Mouse (Mus musculus) olfactory bulb, adult 2 months (tissue): ENCODE results near the gene Vps35l.

ENCODE experiments used
- CTCF ChIP-seq: fragments of 200-500 bp; IDR thresholded peaks from 2 replicates; pipeline ENCODE4 v1.5.1; 2012; ENCODE audit warnings: low read depth, mild to moderate bottlenecking, low read length, moderate library complexity; ENCODE audit not compliant: insufficient read depth
- POLR2A ChIP-seq: fragments of 200-500 bp; IDR thresholded peaks from 2 replicates; pipeline ENCODE4 v1.6.1; 2012; ENCODE audit warnings: mild to moderate bottlenecking, low read depth, low read length, moderate library complexity; ENCODE audit not compliant: insufficient read depth

DNA sequence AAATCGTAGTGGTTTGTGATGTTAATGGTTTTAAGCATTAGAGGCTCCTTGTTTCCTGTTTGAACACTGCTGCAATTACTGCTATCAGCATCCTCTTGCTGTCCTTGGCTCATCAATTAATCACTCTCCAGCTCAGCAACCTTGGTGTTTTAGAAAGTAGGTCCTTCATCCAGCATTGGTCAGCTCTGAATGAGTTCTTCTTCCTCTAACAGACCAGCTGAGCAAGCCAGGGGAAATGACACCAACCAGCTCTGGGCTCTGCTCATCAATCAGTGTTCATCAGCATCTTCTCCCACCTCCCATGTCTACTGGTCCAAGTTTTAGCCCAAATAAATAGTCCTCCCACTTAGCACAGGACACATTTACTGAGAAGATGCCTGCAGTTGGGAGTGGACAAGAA lies 118.6 kb downstream of the Vps35l start:
- no peak for TF ChIP-seq CTCF
- no peak for TF ChIP-seq POLR2A
